Mouse (Mus musculus) testis, adult 2 months (tissue): ENCODE measurements at regions not wholly inside any gene's neighbourhood (a gene's known extent, or its start where the extent isn't known, plus 50 kb on each side); places are given as distances from the start of the nearest gene placed in this dataset.

ENCODE experiments used
- H3K27ac ChIP-seq: fragments of 200-500 bp; 2 replicates; pipeline ENCODE4 v1.5.1; 2012; ENCODE audit warnings: low read depth, low read length; ENCODE audit not compliant: control insufficient read depth, insufficient read depth
- H3K27me3 ChIP-seq: fragments of 200-500 bp; 2 replicates; pipeline ENCODE4 v1.6.1; 2012; ENCODE audit warnings: mild to moderate bottlenecking, low read length, moderate library complexity; ENCODE audit not compliant: control insufficient read depth, insufficient read depth
- H3K36me3 ChIP-seq: fragments of 200-500 bp; 2 replicates; pipeline ENCODE4 v1.6.1; 2012; ENCODE audit warnings: mild to moderate bottlenecking, low read length; ENCODE audit not compliant: control insufficient read depth, insufficient read depth
- H3K4me1 ChIP-seq: fragments of 200-500 bp; 2 replicates; pipeline ENCODE4 v1.6.1; 2012; ENCODE audit warnings: low read length; ENCODE audit not compliant: control insufficient read depth, insufficient read depth
- H3K4me3 ChIP-seq: fragments of 200-500 bp; 2 replicates; pipeline ENCODE4 v1.5.1; 2012; ENCODE audit warnings: low read depth, mild to moderate bottlenecking, low read length, moderate library complexity, mixed read lengths; ENCODE audit not compliant: control insufficient read depth
- CTCF ChIP-seq: fragments of 200-500 bp; IDR thresholded peaks from 2 replicates; pipeline ENCODE4 v1.5.1; 2012; ENCODE audit warnings: low read depth, mild to moderate bottlenecking, inconsistent platforms, low read length, moderate library complexity; ENCODE audit not compliant: control insufficient read depth, insufficient read depth, insufficient replicate concordance
- POLR2A ChIP-seq: fragments of 200-500 bp; IDR thresholded peaks from 2 replicates; pipeline ENCODE4 v1.6.1; 2012; ENCODE audit warnings: low read depth, mild to moderate bottlenecking, inconsistent platforms, low read length, moderate library complexity; ENCODE audit not compliant: control insufficient read depth

DNA sequence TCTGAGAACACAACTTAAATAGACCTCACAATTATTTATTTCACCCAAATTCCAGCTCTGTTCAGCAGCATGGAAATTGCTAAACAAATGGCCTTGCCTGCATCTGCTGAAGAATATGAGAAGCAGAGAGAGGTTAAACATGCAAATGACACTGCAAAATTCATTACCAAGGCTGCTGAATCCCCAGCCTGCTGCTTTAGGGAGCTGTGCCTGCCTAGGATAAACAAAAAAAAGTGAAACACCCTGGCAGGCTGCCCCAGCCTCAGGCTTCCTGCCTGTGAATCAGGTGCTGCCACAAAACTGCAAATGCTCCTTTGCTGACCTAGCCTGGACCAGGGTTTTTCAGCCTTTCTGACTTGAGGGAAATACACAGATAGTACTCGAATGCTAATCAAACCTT lies 346.4 kb upstream of the Lrrc3b start:
- Histone ChIP-seq H3K27me3 (no peaks in the 10 kb centered on the region), H3K36me3 (no peaks in the 10 kb centered on the region), H3K27ac (no peak overlapping the region), H3K4me3 (no peak overlapping the region), H3K4me1 (no peaks in the 10 kb centered on the region)
- TF ChIP-seq POLR2A (no peak), CTCF (no peak)

DNA sequence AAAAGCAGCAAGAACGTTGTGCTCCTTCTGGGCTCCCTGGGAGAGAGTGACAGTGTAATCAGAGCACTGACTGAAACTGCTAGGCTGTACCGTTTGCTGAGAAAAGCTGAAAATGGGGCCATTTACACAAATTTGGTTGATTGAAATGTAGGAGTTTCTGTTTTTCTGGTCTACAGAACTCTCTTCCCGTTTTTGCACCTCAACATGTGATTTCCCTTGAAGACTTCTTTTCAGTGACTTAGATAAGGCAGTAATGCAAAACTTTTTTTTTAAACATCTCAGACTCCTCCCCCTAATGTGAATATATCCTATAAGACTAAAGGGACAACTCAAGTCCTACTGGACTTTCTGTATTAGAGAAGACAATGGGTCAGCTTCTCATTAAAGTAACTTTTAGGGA lies 356.9 kb upstream of the Lrrc3b start:
- no peaks in the 10 kb centered on the region for H3K27me3 ChIP-seq
- H3K36me3 ChIP-seq, result no peaks in the 10 kb centered on the region
- H3K4me1 ChIP-seq, result no peaks in the 10 kb centered on the region
- H3K27ac ChIP-seq, result no peak overlapping the region
- no peak for TF ChIP-seq POLR2A
- no peak for TF ChIP-seq CTCF
- no peak overlapping the region for H3K4me3 ChIP-seq

DNA sequence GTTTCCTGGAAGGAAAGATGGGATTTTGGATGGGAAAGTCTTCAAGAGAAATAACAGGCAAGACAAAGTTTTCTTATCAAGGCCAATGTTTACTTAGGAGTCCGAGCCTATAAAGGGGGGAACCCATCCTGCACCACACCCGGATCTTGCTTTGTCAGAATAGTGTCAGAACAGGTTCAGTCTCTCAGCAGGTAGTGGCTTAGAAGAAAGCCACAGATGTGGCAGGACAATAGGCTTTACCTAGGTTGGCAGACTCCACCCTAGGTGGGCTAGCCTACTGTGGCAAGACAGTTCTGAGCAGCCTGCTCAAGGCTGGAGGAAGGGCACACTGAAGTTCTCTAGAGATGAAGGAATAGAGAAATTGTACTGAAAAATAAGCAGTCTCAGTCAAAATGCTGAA lies 358.2 kb upstream of the Lrrc3b start:
- H3K4me3 ChIP-seq, result no peak overlapping the region
- no peak overlapping the region for H3K27ac ChIP-seq
- H3K36me3 ChIP-seq, result no peaks in the 10 kb centered on the region
- no peaks in the 10 kb centered on the region for H3K27me3 ChIP-seq
- H3K4me1 ChIP-seq, result no peaks in the 10 kb centered on the region
- TF ChIP-seq POLR2A (no peak), CTCF (no peak)

DNA sequence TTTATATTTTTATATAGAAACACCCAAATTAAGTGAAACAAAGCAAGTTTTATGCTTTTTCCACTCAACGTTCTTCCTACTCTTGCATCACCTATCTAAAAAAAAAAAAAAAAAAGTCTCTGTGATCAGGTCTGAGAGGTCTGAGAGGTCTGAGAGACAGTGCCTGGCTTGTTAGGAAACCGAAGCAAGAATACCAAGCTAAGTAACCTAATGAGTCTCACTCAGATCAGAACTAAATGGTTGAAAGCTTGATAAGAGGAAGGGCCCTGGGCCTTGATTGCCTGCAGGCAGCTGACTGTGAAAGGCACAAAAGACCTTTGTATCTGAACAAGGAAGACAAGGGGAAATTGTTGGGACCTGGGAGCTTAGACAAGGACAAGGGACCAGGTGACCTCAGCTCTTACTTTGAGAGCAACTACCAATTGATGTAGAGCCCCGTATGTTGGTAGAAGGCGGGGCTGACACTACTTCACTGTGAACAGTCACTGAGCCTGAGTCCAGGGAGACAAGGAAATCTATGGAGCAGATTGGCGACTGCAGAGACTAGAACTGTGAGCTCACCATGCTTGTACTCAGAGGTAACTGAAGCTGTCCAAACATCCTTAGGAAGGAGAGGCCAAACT lies 362.8 kb upstream of the Lrrc3b start:
- no peaks in the 10 kb centered on the region for H3K36me3 ChIP-seq
- no peak overlapping the region for H3K4me3 ChIP-seq
- TF ChIP-seq CTCF (no peak), POLR2A (no peak)
- H3K27ac ChIP-seq, result no peak overlapping the region
- no peaks in the 10 kb centered on the region for H3K4me1 ChIP-seq
- no peaks in the 10 kb centered on the region for H3K27me3 ChIP-seq

DNA sequence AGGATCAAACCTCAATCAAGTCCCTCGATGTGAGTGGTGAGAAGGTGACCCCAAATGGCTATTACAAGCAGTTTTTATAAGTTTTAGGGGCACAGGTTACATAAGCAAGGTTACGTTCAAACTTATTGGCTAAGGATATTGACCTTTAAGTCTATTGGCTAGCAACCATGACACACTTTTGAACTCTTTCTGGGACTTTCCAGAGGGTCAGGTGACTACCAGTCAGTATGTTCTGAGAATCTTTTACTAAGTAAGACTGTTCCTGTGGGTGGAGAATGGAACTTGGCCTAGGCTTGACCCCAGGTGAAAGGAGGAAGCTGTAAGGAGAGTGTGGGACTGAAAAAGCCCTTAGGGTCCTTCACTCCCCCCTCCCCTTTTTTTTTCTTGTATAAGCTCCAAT lies 370.3 kb upstream of the Lrrc3b start:
- TF ChIP-seq CTCF, result no peak
- TF ChIP-seq POLR2A, result no peak
- Histone ChIP-seq H3K27me3 (no peaks in the 10 kb centered on the region), H3K27ac (no peak overlapping the region), H3K36me3 (no peaks in the 10 kb centered on the region), H3K4me3 (no peak overlapping the region), H3K4me1 (no peaks in the 10 kb centered on the region)

DNA sequence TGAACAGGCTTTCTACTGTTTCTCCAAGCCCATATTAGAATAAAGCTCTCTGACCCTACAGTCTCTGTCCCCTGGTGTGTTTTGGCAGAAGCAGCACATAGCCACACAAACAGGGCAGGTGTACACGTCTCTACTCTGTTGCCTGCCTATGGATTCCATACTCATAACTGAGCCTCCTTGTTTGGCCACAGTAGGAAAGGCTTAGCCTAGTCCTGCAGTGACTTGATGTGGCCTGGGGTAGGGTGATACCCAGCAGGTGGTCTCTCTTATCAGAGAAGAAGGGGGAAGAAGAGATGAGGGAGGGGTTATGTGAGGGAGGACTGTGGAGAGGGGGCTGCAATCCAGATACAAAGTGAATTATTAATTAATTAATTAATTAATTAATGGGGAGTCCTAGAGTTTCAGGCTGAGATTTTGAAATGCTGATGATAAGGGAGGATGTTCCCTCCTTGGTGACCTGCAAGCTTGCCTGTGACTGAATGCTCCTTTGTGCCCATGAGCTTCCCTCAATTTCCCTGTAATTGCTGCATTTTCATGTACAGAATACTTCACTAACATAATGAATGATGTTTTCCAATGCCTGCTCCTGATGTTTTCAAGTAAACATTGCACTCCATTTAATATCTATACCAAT lies 402.7 kb upstream of the Lrrc3b start:
- Histone ChIP-seq H3K27ac (no peak overlapping the region), H3K36me3 (no peaks in the 10 kb centered on the region), H3K4me1 (no peaks in the 10 kb centered on the region), H3K27me3 (no peaks in the 10 kb centered on the region), H3K4me3 (no peak overlapping the region)
- TF ChIP-seq CTCF, result no peak
- no peak for TF ChIP-seq POLR2A

DNA sequence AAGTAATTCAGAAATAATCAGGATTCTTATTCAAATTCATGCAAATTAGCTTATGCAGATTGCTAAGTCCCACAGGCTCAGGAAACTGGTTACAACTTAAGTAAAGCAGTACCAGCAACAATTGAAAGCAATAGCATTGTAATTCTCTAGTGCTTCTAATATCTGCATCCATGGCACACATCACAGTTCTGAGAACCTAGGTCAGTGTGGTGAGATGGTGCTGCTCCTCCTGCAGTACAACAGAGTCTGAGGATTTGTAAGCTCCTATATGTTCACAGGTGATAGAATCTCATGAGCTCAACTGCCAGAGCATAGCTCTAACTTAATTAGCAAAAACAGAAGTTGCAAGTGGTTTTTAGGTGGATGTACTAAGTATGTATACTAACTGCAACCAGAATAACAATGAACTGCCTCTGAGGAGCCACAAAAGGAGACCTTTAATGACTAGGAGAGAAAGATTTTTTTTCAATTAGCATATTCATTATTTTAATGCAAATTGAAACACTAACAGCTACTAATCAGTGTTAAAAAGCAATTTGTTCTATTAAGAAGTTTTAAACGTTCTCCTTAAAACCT lies 403.3 kb upstream of the Lrrc3b start:
- Histone ChIP-seq H3K36me3 (no peaks in the 10 kb centered on the region), H3K4me3 (no peak overlapping the region), H3K27me3 (no peaks in the 10 kb centered on the region), H3K27ac (no peak overlapping the region), H3K4me1 (no peaks in the 10 kb centered on the region)
- TF ChIP-seq CTCF, result no peak
- TF ChIP-seq POLR2A, result no peak
